Mouse (Mus musculus) cerebellum, adult 2 months (tissue): Measurements from ENCODE around the gene Gm10065.

Source experiments
- CTCF ChIP-seq: fragments of 200-500 bp; IDR thresholded peaks from 2 replicates; pipeline ENCODE4 v1.5.1; 2011; ENCODE audit warnings: low read depth, mild to moderate bottlenecking, control low read depth, low read length, moderate library complexity, borderline replicate concordance; ENCODE audit not compliant: insufficient read depth
- POLR2A ChIP-seq: fragments of 200-500 bp; IDR thresholded peaks from 2 replicates; pipeline ENCODE4 v1.6.1; 2011; ENCODE audit warnings: low read length, control low read depth, borderline replicate concordance; ENCODE audit not compliant: insufficient read depth

DNA sequence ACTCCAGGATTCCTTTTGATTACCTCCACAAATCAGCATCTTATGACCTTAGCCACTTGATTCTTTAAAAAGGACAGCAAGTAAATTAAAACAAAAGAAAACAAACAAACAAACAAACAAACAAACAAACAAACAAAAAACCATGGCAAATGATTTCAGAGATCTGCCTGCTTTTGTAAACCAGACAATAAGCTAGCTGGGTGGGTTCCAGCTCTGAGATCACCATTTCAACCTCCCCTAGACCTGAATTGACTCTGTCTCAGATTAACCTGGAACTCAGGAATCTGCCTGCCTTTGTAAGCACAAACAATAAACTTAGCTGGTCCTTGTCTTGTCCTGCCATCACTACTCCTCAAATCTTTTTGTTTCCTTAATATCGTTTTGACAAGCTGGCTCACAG lies 7.6 kb upstream of the Gm10065 start:
- no peak for TF ChIP-seq CTCF
- TF ChIP-seq POLR2A = no peak
